Mouse (Mus musculus): ENCODE measurements around the gene Plb1. TPM values are rescaled to one million over a fixed set of nuclear protein-coding genes. Genes with fewer than 3 reads are reported as not detected.

The Plb1 gene
- total and polyA plus RNA-seq, 2 experiments from 2014 or later, result 0.38 to 0.50 TPM

- no peak overlapping the region for H3K4me2 ChIP-seq (ENCODE audit: low read depth)
- no peaks in the 10 kb centered on the region for H3K27me3 ChIP-seq (ENCODE audit: insufficient read depth, low read length)
- H3K27ac ChIP-seq (ENCODE audit: low read depth, low read length), result no peak overlapping the region
- no peak for ATAC-seq
- no peak overlapping the region for H3K4me3 ChIP-seq (ENCODE audit: low read depth, low read length)
- no peaks in the 10 kb centered on the region for H3K4me1 ChIP-seq (ENCODE audit: insufficient read depth)
- DNase-seq, result no peak
- no peak overlapping the region for H3K9ac ChIP-seq
- no peak for TF ChIP-seq CTCF (IDR thresholded peaks at IDR 0.05; ENCODE audit: low read depth)
- H3K9me3 ChIP-seq (ENCODE audit: low read length), result no peaks in the 10 kb centered on the region
- no peaks in the 10 kb centered on the region for H3K36me3 ChIP-seq (ENCODE audit: insufficient read depth)
- 47% methylated on average over 3 of the region's 3 CpGs for WGBS
These were observed 146.0 kb downstream of the Plb1 start for GRCm38 (mm10) chr5:32378546-32378945.

GRCm38 (mm10) chr5:32388656-32389055 lies 156.1 kb downstream of the Plb1 start:
- TF ChIP-seq CTCF (IDR thresholded peaks at IDR 0.05; ENCODE audit: low read depth), result no peak
- Histone ChIP-seq H3K9ac (no peak overlapping the region), H3K27ac (ENCODE audit: low read depth, low read length) (no peak overlapping the region), H3K4me1 (ENCODE audit: insufficient read depth) (no peaks in the 10 kb centered on the region), H3K36me3 (ENCODE audit: insufficient read depth) (no peaks in the 10 kb centered on the region), H3K27me3 (ENCODE audit: insufficient read depth, low read length) (no peaks in the 10 kb centered on the region), H3K4me3 (ENCODE audit: low read depth, low read length) (no peak overlapping the region), H3K4me2 (ENCODE audit: low read depth) (no peak overlapping the region), H3K9me3 (ENCODE audit: low read length) (no peaks in the 10 kb centered on the region)
- DNase-seq (no peak), ATAC-seq (no peak)

GRCm38 (mm10) chr5:32390295-32390694 lies 157.8 kb downstream of the Plb1 start:
- no peak overlapping the region for H3K4me2 ChIP-seq (ENCODE audit: low read depth)
- ATAC-seq (no peak), DNase-seq (no peak)
- H3K27ac ChIP-seq (ENCODE audit: low read depth, low read length), result no peak overlapping the region
- no peaks in the 10 kb centered on the region for H3K36me3 ChIP-seq (ENCODE audit: insufficient read depth)
- 78% methylated on average over 5 of the region's 5 CpGs for WGBS
- no peaks in the 10 kb centered on the region for H3K9me3 ChIP-seq (ENCODE audit: low read length)
- H3K27me3 ChIP-seq (ENCODE audit: insufficient read depth, low read length), result no peaks in the 10 kb centered on the region
- no peak overlapping the region for H3K4me3 ChIP-seq (ENCODE audit: low read depth, low read length)
- H3K9ac ChIP-seq, result no peak overlapping the region
- no peaks in the 10 kb centered on the region for H3K4me1 ChIP-seq (ENCODE audit: insufficient read depth)
- no peak for TF ChIP-seq CTCF (IDR thresholded peaks at IDR 0.05; ENCODE audit: low read depth)

- Histone ChIP-seq H3K27me3 (ENCODE audit: insufficient read depth, low read length) (no peaks in the 10 kb centered on the region), H3K9ac (no peak overlapping the region), H3K27ac (ENCODE audit: low read depth, low read length) (no peak overlapping the region), H3K4me1 (ENCODE audit: insufficient read depth) (no peaks in the 10 kb centered on the region), H3K4me3 (ENCODE audit: low read depth, low read length) (no peak overlapping the region), H3K4me2 (ENCODE audit: low read depth) (no peak overlapping the region), H3K36me3 (ENCODE audit: insufficient read depth) (no peaks in the 10 kb centered on the region), H3K9me3 (ENCODE audit: low read length) (no peaks in the 10 kb centered on the region)
- DNase-seq (no peak), ATAC-seq (no peak)
- no peak for TF ChIP-seq CTCF (IDR thresholded peaks at IDR 0.05; ENCODE audit: low read depth)
These were observed 159.8 kb downstream of the Plb1 start for GRCm38 (mm10) chr5:32392281-32392680.

GRCm38 (mm10) chr5:32394586-32394985 lies 162.1 kb downstream of the Plb1 start:
- Histone ChIP-seq H3K36me3 (ENCODE audit: insufficient read depth) (no peaks in the 10 kb centered on the region), H3K4me3 (ENCODE audit: low read depth, low read length) (no peak overlapping the region), H3K9ac (no peak overlapping the region), H3K9me3 (ENCODE audit: low read length) (no peaks in the 10 kb centered on the region), H3K27ac (ENCODE audit: low read depth, low read length) (no peak overlapping the region), H3K4me1 (ENCODE audit: insufficient read depth) (no peaks in the 10 kb centered on the region), H3K4me2 (ENCODE audit: low read depth) (no peak overlapping the region), H3K27me3 (ENCODE audit: insufficient read depth, low read length) (no peaks in the 10 kb centered on the region)
- ATAC-seq (no peak), DNase-seq (no peak)
- no peak for TF ChIP-seq CTCF (IDR thresholded peaks at IDR 0.05; ENCODE audit: low read depth)
- WGBS, result 91% methylated on average over 3 of the region's 3 CpGs

- WGBS, result 71% methylated on average over 9 of the region's 9 CpGs
- ATAC-seq (no peak), DNase-seq (no peak)
- no peak for TF ChIP-seq CTCF (IDR thresholded peaks at IDR 0.05; ENCODE audit: low read depth)
- no peak overlapping the region for H3K27ac ChIP-seq (ENCODE audit: low read depth, low read length)
- H3K4me3 ChIP-seq (ENCODE audit: low read depth, low read length), result no peak overlapping the region
- no peaks in the 10 kb centered on the region for H3K9me3 ChIP-seq (ENCODE audit: low read length)
- H3K36me3 ChIP-seq (ENCODE audit: insufficient read depth), result no peaks in the 10 kb centered on the region
- no peak overlapping the region for H3K4me2 ChIP-seq (ENCODE audit: low read depth)
- no peak overlapping the region for H3K9ac ChIP-seq
- H3K27me3 ChIP-seq (ENCODE audit: insufficient read depth, low read length), result no peaks in the 10 kb centered on the region
- H3K4me1 ChIP-seq (ENCODE audit: insufficient read depth), result no peaks in the 10 kb centered on the region
These were observed 162.8 kb downstream of the Plb1 start for GRCm38 (mm10) chr5:32395101-32395892.

- Histone ChIP-seq H3K9me3 (ENCODE audit: low read length) (no peaks in the 10 kb centered on the region), H3K9ac (no peak overlapping the region), H3K27me3 (ENCODE audit: insufficient read depth, low read length) (no peaks in the 10 kb centered on the region), H3K36me3 (ENCODE audit: insufficient read depth) (no peaks in the 10 kb centered on the region), H3K4me1 (ENCODE audit: insufficient read depth) (no peaks in the 10 kb centered on the region), H3K4me3 (ENCODE audit: low read depth, low read length) (no peak overlapping the region), H3K27ac (ENCODE audit: low read depth, low read length) (no peak overlapping the region), H3K4me2 (ENCODE audit: low read depth) (no peak overlapping the region)
- no peak for TF ChIP-seq CTCF (IDR thresholded peaks at IDR 0.05; ENCODE audit: low read depth)
- DNase-seq, result no peak
- no peak for ATAC-seq
- 85% methylated on average over 3 of the region's 3 CpGs for WGBS
These were observed 165.2 kb downstream of the Plb1 start for GRCm38 (mm10) chr5:32397719-32398118.
